Mouse (Mus musculus) liver, adult 2 months (tissue): ENCODE measurements around the gene Epb41l4b. TPM values are rescaled to one million over a fixed set of nuclear protein-coding genes. Genes with fewer than 3 reads are reported as not detected.

ENCODE experiments used
- DNase-seq: peaks from one replicate; pipeline ENCODE4 v3.0.0-alpha.2; 2011; ENCODE audit warnings: low read depth, low spot score; ENCODE audit errors: extremely low read depth
- H3K27ac ChIP-seq: fragments of 200-500 bp; replicated peaks from 2 replicates; pipeline ENCODE4 v1.5.1; 2012; ENCODE audit warnings: low read depth, mild to moderate bottlenecking, control low read depth, inconsistent platforms, low read length; ENCODE audit not compliant: insufficient read depth
- H3K27me3 ChIP-seq: fragments of 200-500 bp; 2 replicates; pipeline ENCODE4 v1.6.1; 2012; ENCODE audit warnings: mild to moderate bottlenecking, moderate library complexity, low read length, inconsistent platforms; ENCODE audit not compliant: control insufficient read depth, insufficient read depth
- H3K36me3 ChIP-seq: fragments of 200-500 bp; 2 replicates; pipeline ENCODE4 v1.6.1; 2012; ENCODE audit warnings: low read length, inconsistent platforms; ENCODE audit not compliant: control insufficient read depth, insufficient read depth
- H3K4me1 ChIP-seq: fragments of 200-500 bp; 2 replicates; pipeline ENCODE4 v1.6.1; 2011; ENCODE audit warnings: low read length; ENCODE audit not compliant: control insufficient read depth, insufficient read depth
- H3K4me3 ChIP-seq: fragments of 200-500 bp; 2 replicates; pipeline ENCODE4 v1.5.1; 2011; ENCODE audit warnings: low read depth, mild to moderate bottlenecking, control low read depth, low read length, moderate library complexity; ENCODE audit not compliant: insufficient read depth
- H3K79me2 ChIP-seq: fragments of 200-500 bp; 2 replicates; pipeline ENCODE4 v1.6.1; 2012; ENCODE audit warnings: inconsistent platforms, mild to moderate bottlenecking, low read length, moderate library complexity; ENCODE audit not compliant: control insufficient read depth, insufficient read depth
- H3K9ac ChIP-seq: fragments of 200-500 bp; 2 replicates; pipeline ENCODE4 v1.6.1; 2012; ENCODE audit warnings: low read depth, mild to moderate bottlenecking, control low read depth, inconsistent platforms, low read length
- CTCF ChIP-seq: fragments of 200-500 bp; IDR thresholded peaks from 2 replicates; pipeline ENCODE4 v1.5.1; 2011; ENCODE audit warnings: low read depth, low read length, control low read depth
- POLR2A ChIP-seq: fragments of 200-500 bp; IDR thresholded peaks from 2 replicates; pipeline ENCODE4 v1.6.1; 2011; ENCODE audit warnings: low read length, control low read depth; ENCODE audit not compliant: insufficient read depth; ENCODE audit errors: extremely low read depth
- WGBS: fragments of 180-500 bp; shearing (Covaris S2); methylation state at CpG from one replicate; pipeline ENCODE4 v1.1.7; 2018; 5-methylcytosine and 5-hydroxymethylcytosine counted together
- polyA plus RNA-seq: library from polyadenylated mRNA; depleted of rRNA; stranded (reverse); fragments of >200 nt; gene quantifications from 2 replicates; pipeline ENCODE4 v1.2.3, GENCODE M21; 2012
- total RNA-seq: library from RNA; depleted of rRNA; stranded (reverse); fragments of >200 nt; gene quantifications from 2 replicates; pipeline ENCODE4 v1.2.3, GENCODE M21; 2014

The Epb41l4b gene
- total and polyA plus RNA-seq, 2 experiments = 33.9 to 44.7 TPM

DNA sequence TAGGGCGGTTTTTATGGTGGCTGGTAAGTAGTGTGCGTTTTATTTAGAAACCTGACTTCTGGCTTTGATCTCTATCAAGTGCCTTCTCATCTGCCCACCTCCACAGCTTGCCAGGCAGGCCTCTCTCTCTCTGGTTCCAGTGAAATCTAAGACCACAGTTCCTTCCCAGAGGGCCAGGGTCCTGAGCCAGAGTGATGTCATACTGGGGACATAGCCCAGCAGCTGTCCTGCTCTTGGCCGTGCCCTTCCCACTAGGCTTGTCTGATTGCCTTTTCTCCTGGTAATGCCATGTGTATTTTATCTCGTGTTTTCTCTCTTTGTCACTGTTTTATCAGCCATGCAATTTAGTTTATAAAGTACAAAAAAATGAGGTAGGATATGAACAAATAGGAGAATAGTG lies 40.3 kb upstream of the Epb41l4b start:
- Histone ChIP-seq H3K4me1 (no peaks in the 10 kb centered on the region), H3K9ac (no peak overlapping the region), H3K27ac (no peak overlapping the region), H3K27me3 (no peaks in the 10 kb centered on the region), H3K79me2 (no peaks in the 10 kb centered on the region), H3K4me3 (no peak overlapping the region), H3K36me3 (no peaks in the 10 kb centered on the region)
- TF ChIP-seq CTCF (no peak), POLR2A (no peak)
- WGBS = 83% methylated on average over 4 of the region's 4 CpGs
- DNase-seq = no peak

DNA sequence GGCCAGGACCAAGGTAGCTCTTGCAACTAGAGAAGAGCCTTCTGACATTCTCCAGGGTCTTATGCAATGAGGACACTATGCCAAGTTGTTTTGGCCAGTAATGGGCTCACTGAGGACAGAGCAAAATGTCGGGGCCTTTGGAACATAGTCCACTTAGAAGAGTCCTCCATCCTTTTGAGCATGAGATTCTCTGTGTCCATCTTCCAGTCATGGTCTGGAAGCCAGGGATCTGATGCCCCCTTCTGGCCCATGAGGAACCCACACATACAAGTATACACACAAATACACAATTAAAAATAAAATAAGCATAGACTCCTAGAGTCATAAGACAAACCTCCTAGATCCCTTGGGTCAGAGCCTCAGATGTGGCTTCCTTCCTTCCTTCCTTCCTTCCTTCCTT lies 38.3 kb upstream of the Epb41l4b start:
- 9% methylated on average over 1 of the region's 1 CpGs for WGBS
- H3K4me1 ChIP-seq = no peaks in the 10 kb centered on the region
- H3K4me3 ChIP-seq = no peak overlapping the region
- no peaks in the 10 kb centered on the region for H3K79me2 ChIP-seq
- peak; percentile 38; the same call in 1 of the 2 replicates for TF ChIP-seq CTCF
- TF ChIP-seq POLR2A = no peak
- no peaks in the 10 kb centered on the region for H3K27me3 ChIP-seq
- peak; percentile 21 for DNase-seq
- no peak overlapping the region for H3K27ac ChIP-seq
- no peaks in the 10 kb centered on the region for H3K36me3 ChIP-seq
- H3K9ac ChIP-seq = no peak overlapping the region

DNA sequence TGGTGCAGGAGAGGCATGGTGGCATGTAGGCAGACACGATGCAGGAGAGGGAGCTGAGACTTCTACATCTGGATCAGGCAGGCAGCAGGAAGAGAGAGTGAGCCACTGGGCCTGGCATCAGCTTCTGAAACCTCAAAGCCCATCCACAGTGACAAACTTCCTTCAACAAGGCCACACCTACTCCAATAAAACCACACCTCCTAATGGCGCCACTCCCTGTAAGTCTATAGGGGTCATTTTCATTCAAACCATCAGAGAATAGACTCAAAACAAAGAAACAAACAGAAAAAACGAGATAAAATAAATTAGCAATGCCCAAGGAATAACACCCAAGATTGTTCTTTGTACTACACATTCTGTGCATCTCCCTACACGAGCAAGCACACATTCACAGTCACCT lies 35.6 kb upstream of the Epb41l4b start:
- TF ChIP-seq POLR2A (no peak), CTCF (no peak)
- DNase-seq = no peak
- Histone ChIP-seq H3K9ac (no peak overlapping the region), H3K4me1 (no peaks in the 10 kb centered on the region), H3K27me3 (no peaks in the 10 kb centered on the region), H3K79me2 (no peaks in the 10 kb centered on the region), H3K36me3 (no peaks in the 10 kb centered on the region), H3K27ac (no peak overlapping the region), H3K4me3 (no peak overlapping the region)
- WGBS = 82% methylated on average over 4 of the region's 4 CpGs

DNA sequence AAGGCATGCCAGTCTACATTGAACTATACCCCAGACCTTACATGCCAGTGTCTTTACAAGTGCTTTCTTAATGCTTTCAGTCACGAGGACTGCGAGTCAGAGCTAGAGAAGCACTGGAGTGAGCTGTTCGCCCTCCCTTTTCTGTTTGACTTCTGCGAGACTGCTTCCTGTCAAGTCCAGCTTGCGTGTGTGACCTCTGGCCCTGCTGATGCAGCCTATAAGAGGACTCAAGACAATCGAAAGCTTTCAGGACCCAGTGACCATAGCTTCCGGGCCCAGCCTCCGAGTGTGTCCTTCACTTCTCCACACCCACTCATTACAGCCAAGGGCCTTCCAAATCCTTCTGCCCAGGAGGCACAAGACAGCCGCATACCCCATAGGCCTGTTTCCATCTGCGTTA lies 32.1 kb upstream of the Epb41l4b start:
- no peaks in the 10 kb centered on the region for H3K27me3 ChIP-seq
- no peaks in the 10 kb centered on the region for H3K79me2 ChIP-seq
- no peak overlapping the region for H3K27ac ChIP-seq
- TF ChIP-seq POLR2A (no peak), CTCF (no peak)
- H3K36me3 ChIP-seq = no peaks in the 10 kb centered on the region
- no peaks in the 10 kb centered on the region for H3K4me1 ChIP-seq
- no peak overlapping the region for H3K4me3 ChIP-seq
- H3K9ac ChIP-seq = no peak overlapping the region
- no peak for DNase-seq
- WGBS = 66% methylated on average over 10 of the region's 10 CpGs

DNA sequence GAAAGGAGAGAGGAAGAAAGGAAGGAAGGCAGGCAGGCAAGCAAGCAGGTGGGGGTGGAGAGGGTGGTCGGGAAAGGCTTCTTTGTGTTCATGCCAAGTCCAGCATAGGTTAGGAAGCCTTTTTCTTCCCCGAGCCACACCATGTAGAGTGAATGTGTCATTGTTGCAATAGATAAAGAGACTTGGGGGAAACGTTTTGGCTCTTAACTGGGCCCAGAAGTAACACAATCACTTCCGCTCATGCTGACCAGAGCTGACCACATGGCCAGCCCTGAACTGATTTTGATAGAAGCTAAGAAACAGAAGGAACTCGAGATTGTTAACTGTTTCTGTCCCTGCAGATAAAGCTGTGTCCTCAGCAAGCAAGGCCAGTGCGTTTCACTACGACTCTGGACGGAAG lies 29.6 kb upstream of the Epb41l4b start:
- H3K4me1 ChIP-seq = no peaks in the 10 kb centered on the region
- H3K27ac ChIP-seq = no peak overlapping the region
- DNase-seq = no peak
- H3K4me3 ChIP-seq = no peak overlapping the region
- H3K27me3 ChIP-seq = no peaks in the 10 kb centered on the region
- H3K79me2 ChIP-seq = no peaks in the 10 kb centered on the region
- TF ChIP-seq CTCF (no peak), POLR2A (no peak)
- no peak overlapping the region for H3K9ac ChIP-seq
- no peaks in the 10 kb centered on the region for H3K36me3 ChIP-seq
- 67% methylated on average over 8 of the region's 8 CpGs for WGBS

- Histone ChIP-seq H3K4me1 (no peaks in the 10 kb centered on the region), H3K27me3 (no peaks in the 10 kb centered on the region), H3K27ac (no peak overlapping the region), H3K36me3 (no peaks in the 10 kb centered on the region), H3K4me3 (no peak overlapping the region), H3K9ac (no peak overlapping the region), H3K79me2 (no peaks in the 10 kb centered on the region)
- 79% methylated on average over 5 of the region's 5 CpGs for WGBS
- no peak for TF ChIP-seq CTCF
- DNase-seq = no peak
These were observed 28.6 kb upstream of the Epb41l4b start for GRCm38 (mm10) chr4:57171817-57172216.
